Mouse (Mus musculus) heart, adult 2 months (tissue): Measurements from ENCODE around the gene Dmrtc2.

Experiments used
- CTCF ChIP-seq: fragments of 200-600 bp; IDR thresholded peaks from 2 replicates; pipeline ENCODE4 v1.8.1; 2022; ENCODE audit warnings: antibody characterized with exemption, mild to moderate bottlenecking, moderate library complexity
- POLR2A ChIP-seq: fragments of 200-500 bp; IDR thresholded peaks from 2 replicates; pipeline ENCODE4 v1.6.1; 2011; ENCODE audit warnings: mild to moderate bottlenecking, low read depth, low read length, control low read depth; ENCODE audit not compliant: insufficient read depth

GRCm38 (mm10) chr7:24884693-24885291 lies 14.9 kb downstream of the Dmrtc2 start:
- no peak for TF ChIP-seq CTCF
- TF ChIP-seq POLR2A: no peak; the same call in 1 of the 2 replicates
